Mouse (Mus musculus) kidney, embryonic 16.5 days (tissue): ENCODE data around the gene St3gal2. TPM values are rescaled to one million over a fixed set of nuclear protein-coding genes. Genes with fewer than 3 reads are reported as not detected.

Source experiments
- ATAC-seq: fragments of 200-750 bp; cut with Nextera tagmentation; 2 replicates; pipeline ENCODE4 v1.8.0; 2017; ENCODE audit warnings: moderate TSS enrichment; ENCODE audit not compliant: low FRiP score, low TSS enrichment
- H3K27ac ChIP-seq: fragments of 300-500 bp; sonication (generic); 2 replicates; pipeline ENCODE4 v1.5.1; 2014; ENCODE audit warnings: low read length
- H3K27me3 ChIP-seq: fragments of 300-500 bp; sonication (generic); 2 replicates; pipeline ENCODE4 v1.6.1; 2014; ENCODE audit warnings: low read length, control low read depth, mixed read lengths; ENCODE audit not compliant: insufficient read depth
- H3K36me3 ChIP-seq: fragments of 300-500 bp; sonication (generic); 2 replicates; pipeline ENCODE4 v1.6.1; 2014; ENCODE audit warnings: low read length, control low read depth, mixed read lengths; ENCODE audit not compliant: insufficient read depth
- H3K4me1 ChIP-seq: fragments of 300-500 bp; sonication (generic); 2 replicates; pipeline ENCODE4 v1.6.1; 2014; ENCODE audit warnings: low read length, control low read depth, mixed read lengths; ENCODE audit not compliant: insufficient read depth
- H3K4me2 ChIP-seq: fragments of 300-500 bp; sonication (generic); replicated peaks from 2 replicates; pipeline ENCODE4 v1.6.1; 2014; ENCODE audit warnings: low read depth, low read length
- H3K4me3 ChIP-seq: fragments of 300-500 bp; sonication (generic); 2 replicates; pipeline ENCODE4 v1.5.1; 2014; ENCODE audit warnings: mild to moderate bottlenecking, low read length
- H3K9ac ChIP-seq: fragments of 300-500 bp; sonication (generic); replicated peaks from 2 replicates; pipeline ENCODE4 v1.6.1; 2014; ENCODE audit warnings: low read length
- H3K9me3 ChIP-seq: fragments of 300-500 bp; sonication (generic); 2 replicates; pipeline ENCODE4 v1.6.1; 2016; ENCODE audit warnings: low read length, control low read depth
- whole genome bisulfite sequencing: fragments of 180-500 bp; shearing (Covaris S2); extraction: QIAGEN DNeasy Blood & Tissue Kit; methylation state at CpG from one replicate; pipeline ENCODE4 v1.1.7; 2014; 5-methylcytosine and 5-hydroxymethylcytosine counted together
- polyA plus RNA-seq: library from polyadenylated mRNA; unstranded; fragments of >200 nt; fragmentation: Nextera tagmentation; extraction: Ambion mirVana; gene quantifications from 2 replicates; pipeline ENCODE4 v1.2.1, GENCODE M21; 2015

Gene St3gal2
- 25.1 and 27.6 TPM in 2 replicates for polyA plus RNA-seq

GRCm38 (mm10) chr8:110919341-110920031 lies at the start of gene St3gal2:
St3gal2 (plus strand) TSS chr8:110919922.
- H3K9me3 ChIP-seq = no peaks in the 10 kb centered on the region
- no peaks in the 10 kb centered on the region for H3K27me3 ChIP-seq
- H3K36me3 ChIP-seq = no peaks in the 10 kb centered on the region
- H3K4me3 ChIP-seq = peak within 1 kb of the TSS; percentile 84
- under 1% methylated on average over 32 of the region's 36 CpGs for WGBS
- H3K4me2 ChIP-seq = peak within 1 kb of the TSS; percentile 83
- peaks cover 42% of the 10 kb centered on the region for H3K4me1 ChIP-seq
- ATAC-seq = peak; percentile 98
- peak within 1 kb of the TSS; percentile 87 for H3K9ac ChIP-seq
- peak within 1 kb of the TSS; percentile 71 for H3K27ac ChIP-seq

GRCm38 (mm10) chr8:110870501-110870900 lies 49.2 kb upstream of the St3gal2 start:
- WGBS = 98% methylated on average over 2 of the region's 2 CpGs
- no peak overlapping the region for H3K4me3 ChIP-seq
- H3K4me2 ChIP-seq = no peak overlapping the region
- ATAC-seq = no peak
- H3K4me1 ChIP-seq = no peaks in the 10 kb centered on the region
- no peak overlapping the region for H3K9ac ChIP-seq
- H3K36me3 ChIP-seq = peaks cover 59% of the 10 kb centered on the region
- H3K27ac ChIP-seq = no peak overlapping the region
- H3K27me3 ChIP-seq = no peaks in the 10 kb centered on the region
- no peaks in the 10 kb centered on the region for H3K9me3 ChIP-seq

GRCm38 (mm10) chr8:110877862-110878261 lies 41.9 kb upstream of the St3gal2 start:
- Histone ChIP-seq H3K4me2 (no peak overlapping the region), H3K27ac (no peak overlapping the region), H3K9me3 (no peaks in the 10 kb centered on the region), H3K4me1 (no peaks in the 10 kb centered on the region), H3K4me3 (no peak overlapping the region), H3K36me3 (peaks cover 70% of the 10 kb centered on the region), H3K9ac (no peak overlapping the region), H3K27me3 (no peaks in the 10 kb centered on the region)
- 85% methylated on average over 4 of the region's 4 CpGs for WGBS
- no peak for ATAC-seq

GRCm38 (mm10) chr8:110881741-110882310 lies 37.9 kb upstream of the St3gal2 start:
- no peak overlapping the region for H3K9ac ChIP-seq
- 95% methylated on average over 10 of the region's 10 CpGs for WGBS
- no peaks in the 10 kb centered on the region for H3K27me3 ChIP-seq
- no peak overlapping the region for H3K4me3 ChIP-seq
- no peak overlapping the region for H3K4me2 ChIP-seq
- no peak overlapping the region for H3K27ac ChIP-seq
- H3K36me3 ChIP-seq = peaks cover 60% of the 10 kb centered on the region
- no peaks in the 10 kb centered on the region for H3K9me3 ChIP-seq
- ATAC-seq = 0 out of 2 replicates have a peak, but pooled peaks have one; percentile 39
- no peaks in the 10 kb centered on the region for H3K4me1 ChIP-seq

GRCm38 (mm10) chr8:110883824-110884223 lies 35.9 kb upstream of the St3gal2 start:
- Histone ChIP-seq H3K9ac (no peak overlapping the region), H3K4me2 (no peak overlapping the region), H3K27me3 (no peaks in the 10 kb centered on the region), H3K27ac (no peak overlapping the region), H3K9me3 (no peaks in the 10 kb centered on the region), H3K4me1 (no peaks in the 10 kb centered on the region), H3K36me3 (peaks cover 62% of the 10 kb centered on the region), H3K4me3 (no peak overlapping the region)
- no peak for ATAC-seq
- WGBS = 82% methylated on average over 18 of the region's 18 CpGs

- Histone ChIP-seq H3K27ac (no peak overlapping the region), H3K4me3 (no peak overlapping the region), H3K4me1 (no peaks in the 10 kb centered on the region), H3K9me3 (no peaks in the 10 kb centered on the region), H3K9ac (no peak overlapping the region), H3K36me3 (peaks cover 39% of the 10 kb centered on the region), H3K27me3 (no peaks in the 10 kb centered on the region), H3K4me2 (no peak overlapping the region)
- WGBS = 85% methylated on average over 3 of the region's 3 CpGs
- no peak for ATAC-seq
These were observed 33.1 kb upstream of the St3gal2 start for GRCm38 (mm10) chr8:110886634-110887033.

GRCm38 (mm10) chr8:110887551-110887950 lies 32.2 kb upstream of the St3gal2 start:
- H3K27me3 ChIP-seq = no peaks in the 10 kb centered on the region
- WGBS = 90% methylated on average over 10 of the region's 10 CpGs
- no peak overlapping the region for H3K4me3 ChIP-seq
- no peaks in the 10 kb centered on the region for H3K9me3 ChIP-seq
- ATAC-seq = no peak
- no peak overlapping the region for H3K27ac ChIP-seq
- no peaks in the 10 kb centered on the region for H3K4me1 ChIP-seq
- H3K9ac ChIP-seq = no peak overlapping the region
- H3K36me3 ChIP-seq = peaks cover 29% of the 10 kb centered on the region
- no peak overlapping the region for H3K4me2 ChIP-seq

- Histone ChIP-seq H3K9me3 (no peaks in the 10 kb centered on the region), H3K36me3 (peaks cover 20% of the 10 kb centered on the region; the same call in 1 of the 2 replicates), H3K4me2 (no peak overlapping the region), H3K9ac (no peak overlapping the region), H3K4me1 (no peaks in the 10 kb centered on the region), H3K4me3 (no peak overlapping the region), H3K27me3 (no peaks in the 10 kb centered on the region), H3K27ac (no peak overlapping the region)
- 87% methylated on average over 8 of the region's 8 CpGs for WGBS
- ATAC-seq = no peak
These were observed 31.3 kb upstream of the St3gal2 start for GRCm38 (mm10) chr8:110888441-110888840.

- no peak for ATAC-seq
- H3K9me3 ChIP-seq = no peaks in the 10 kb centered on the region
- peaks cover 16% of the 10 kb centered on the region; the same call in 1 of the 2 replicates for H3K36me3 ChIP-seq
- H3K4me2 ChIP-seq = no peak overlapping the region
- H3K27ac ChIP-seq = no peak overlapping the region
- H3K9ac ChIP-seq = no peak overlapping the region
- WGBS = 95% methylated on average over 16 of the region's 16 CpGs
- no peaks in the 10 kb centered on the region for H3K4me1 ChIP-seq
- no peak overlapping the region for H3K4me3 ChIP-seq
- no peaks in the 10 kb centered on the region for H3K27me3 ChIP-seq
These were observed 30.9 kb upstream of the St3gal2 start for GRCm38 (mm10) chr8:110888860-110889259.

- Histone ChIP-seq H3K4me2 (no peak overlapping the region), H3K9ac (no peak overlapping the region), H3K4me1 (no peaks in the 10 kb centered on the region), H3K27ac (no peak overlapping the region), H3K9me3 (no peaks in the 10 kb centered on the region), H3K4me3 (no peak overlapping the region), H3K27me3 (no peaks in the 10 kb centered on the region), H3K36me3 (peaks cover 14% of the 10 kb centered on the region; the same call in 1 of the 2 replicates)
- WGBS = 83% methylated on average over 12 of the region's 12 CpGs
- no peak for ATAC-seq
These were observed 29.7 kb upstream of the St3gal2 start for GRCm38 (mm10) chr8:110889904-110890470.
